Mouse (Mus musculus): ENCODE results near the gene Olfr560. TPM values are rescaled to one million over a fixed set of nuclear protein-coding genes. Genes with fewer than 3 reads are reported as not detected.

Olfr560 gene
- total and polyA plus RNA-seq, 2 experiments from 2014 or later, result not detected

GRCm38 (mm10) chr7:102727391-102727790 is 31.8 kb downstream of the Olfr560 start, which contains the start of gene Olfr559:
Gene Olfr559, minus strand, starts transcription at chr7:102727491.
- no peak within 1 kb of the TSS for H3K27ac ChIP-seq (ENCODE audit: low read depth, low read length)
- ATAC-seq (ENCODE audit: low FRiP score) (no peak), DNase-seq (ENCODE audit: low spot score) (no peak)
- H3K9ac ChIP-seq (replicated peaks; ENCODE audit: low read length, poor library complexity, severe bottlenecking), result no peak within 1 kb of the TSS
- H3K36me3 ChIP-seq (ENCODE audit: insufficient read depth, low read length), result no peaks in the 10 kb centered on the region
- H3K4me2 ChIP-seq (ENCODE audit: low read depth, low read length, poor library complexity, severe bottlenecking), result no peak within 1 kb of the TSS
- no peak within 1 kb of the TSS for H3K4me3 ChIP-seq (ENCODE audit: low read depth, low read length)
- no peaks in the 10 kb centered on the region for H3K4me1 ChIP-seq (ENCODE audit: insufficient read depth, low read length)
- no peak for TF ChIP-seq CTCF (IDR thresholded peaks at IDR 0.05)
- no peaks in the 10 kb centered on the region for H3K9me3 ChIP-seq (ENCODE audit: low read length)
- no peaks in the 10 kb centered on the region for H3K27me3 ChIP-seq (ENCODE audit: insufficient read depth, low read length)

- no peak for TF ChIP-seq CTCF (IDR thresholded peaks at IDR 0.05)
- WGBS, result 47% methylated on average over 1 of the region's 1 CpGs
- no peak within 1 kb of the TSS for H3K4me3 ChIP-seq (ENCODE audit: low read depth, low read length)
Observed at GRCm38 (mm10) chr7:102718970-102719369, 40.2 kb downstream of the Olfr560 start, which contains the start of gene Olfr33. Gene Olfr33, minus strand, starts transcription at chr7:102719070.

GRCm38 (mm10) chr7:102701915-102702314 is 57.3 kb downstream of the Olfr560 start, which contains the start of gene Olfr558:
Gene Olfr558, plus strand, starts transcription at chr7:102702215.
- H3K9ac ChIP-seq (replicated peaks; ENCODE audit: low read length, poor library complexity, severe bottlenecking), result no peak within 1 kb of the TSS
- H3K4me3 ChIP-seq (ENCODE audit: low read depth, low read length), result no peak within 1 kb of the TSS
- no peaks in the 10 kb centered on the region for H3K9me3 ChIP-seq (ENCODE audit: low read length)
- ATAC-seq (ENCODE audit: low FRiP score) (no peak), DNase-seq (ENCODE audit: low spot score) (no peak)
- H3K4me1 ChIP-seq (ENCODE audit: insufficient read depth, low read length), result no peaks in the 10 kb centered on the region
- H3K27me3 ChIP-seq (ENCODE audit: insufficient read depth, low read length), result no peaks in the 10 kb centered on the region
- H3K36me3 ChIP-seq (ENCODE audit: insufficient read depth, low read length), result no peaks in the 10 kb centered on the region
- no peak within 1 kb of the TSS for H3K27ac ChIP-seq (ENCODE audit: low read depth, low read length)
- no peak within 1 kb of the TSS for H3K4me2 ChIP-seq (ENCODE audit: low read depth, low read length, poor library complexity, severe bottlenecking)
- TF ChIP-seq CTCF (IDR thresholded peaks at IDR 0.05), result no peak

More at GRCm38 (mm10) chr7:102718970-102719369, 40.2 kb downstream of the Olfr560 start, which contains the start of gene Olfr33:
- no peak for DNase-seq (ENCODE audit: low spot score)
- ATAC-seq (ENCODE audit: low FRiP score), result no peak
- no peak within 1 kb of the TSS for H3K27ac ChIP-seq (ENCODE audit: low read depth, low read length)
- no peaks in the 10 kb centered on the region for H3K4me1 ChIP-seq (ENCODE audit: insufficient read depth, low read length)
- no peaks in the 10 kb centered on the region for H3K9me3 ChIP-seq (ENCODE audit: low read length)
- H3K27me3 ChIP-seq (ENCODE audit: insufficient read depth, low read length), result no peaks in the 10 kb centered on the region
- no peak within 1 kb of the TSS for H3K4me2 ChIP-seq (ENCODE audit: low read depth, low read length, poor library complexity, severe bottlenecking)
- H3K9ac ChIP-seq (replicated peaks; ENCODE audit: low read length, poor library complexity, severe bottlenecking), result no peak within 1 kb of the TSS
- no peaks in the 10 kb centered on the region for H3K36me3 ChIP-seq (ENCODE audit: insufficient read depth, low read length)

Other genes with a start within 250 kb of the Olfr560 start
Only the 30 nearest of the 31 such genes appear.
- gene Olfr547, start 224.6 kb downstream of the Olfr560 start, total RNA-seq (2014; rRNA removed), result not detected in 2 replicates
- gene Olfr547, start 224.6 kb downstream of the Olfr560 start, polyA plus RNA-seq (2015; fragmentation: Nextera tagmentation; extraction: Ambion mirVana), result not detected in 2 replicates
- gene Olfr548-ps1, start 218.5 kb downstream of the Olfr560 start, total RNA-seq (2014; rRNA removed), result not detected in 2 replicates
- gene Olfr548-ps1, start 218.5 kb downstream of the Olfr560 start, polyA plus RNA-seq (2015; fragmentation: Nextera tagmentation; extraction: Ambion mirVana), result not detected in 2 replicates
- gene Olfr549, start 209.5 kb downstream of the Olfr560 start, total RNA-seq (2014; rRNA removed), result not detected in 2 replicates
- not detected in 2 replicates for gene Olfr549, start 209.5 kb downstream of the Olfr560 start, polyA plus RNA-seq (2015; fragmentation: Nextera tagmentation; extraction: Ambion mirVana)
- gene Trim21, start 193.9 kb downstream of the Olfr560 start, total RNA-seq (2014; rRNA removed), result 2.1 and 3.8 TPM in 2 replicates
- 0.27 and 0.42 TPM in 2 replicates for gene Trim21, start 193.9 kb downstream of the Olfr560 start, polyA plus RNA-seq (2015; fragmentation: Nextera tagmentation; extraction: Ambion mirVana)
- not detected in 2 replicates for gene Olfr550, start 187.9 kb downstream of the Olfr560 start, total RNA-seq (2014; rRNA removed)
- gene Olfr550, start 187.9 kb downstream of the Olfr560 start, polyA plus RNA-seq (2015; fragmentation: Nextera tagmentation; extraction: Ambion mirVana), result not detected in 2 replicates
- gene Olfr551, start 167.5 kb downstream of the Olfr560 start, total RNA-seq (2014; rRNA removed), result not detected in 2 replicates
- not detected in 2 replicates for gene Olfr551, start 167.5 kb downstream of the Olfr560 start, polyA plus RNA-seq (2015; fragmentation: Nextera tagmentation; extraction: Ambion mirVana)
- gene Olfr552, start 161.6 kb downstream of the Olfr560 start, total RNA-seq (2014; rRNA removed), result not detected in 2 replicates
- not detected in 2 replicates for gene Olfr552, start 161.6 kb downstream of the Olfr560 start, polyA plus RNA-seq (2015; fragmentation: Nextera tagmentation; extraction: Ambion mirVana)
- gene Olfr553, start 141.1 kb downstream of the Olfr560 start, total RNA-seq (2014; rRNA removed), result not detected in 2 replicates
- gene Olfr553, start 141.1 kb downstream of the Olfr560 start, polyA plus RNA-seq (2015; fragmentation: Nextera tagmentation; extraction: Ambion mirVana), result not detected in 2 replicates
- gene Olfr554, start 120.9 kb downstream of the Olfr560 start, total RNA-seq (2014; rRNA removed), result not detected in 2 replicates
- not detected in 2 replicates for gene Olfr554, start 120.9 kb downstream of the Olfr560 start, polyA plus RNA-seq (2015; fragmentation: Nextera tagmentation; extraction: Ambion mirVana)
- not detected in 2 replicates for gene Olfr555, start 100.5 kb downstream of the Olfr560 start, total RNA-seq (2014; rRNA removed)
- not detected in 2 replicates for gene Olfr555, start 100.5 kb downstream of the Olfr560 start, polyA plus RNA-seq (2015; fragmentation: Nextera tagmentation; extraction: Ambion mirVana)
- gene Olfr556, start 94.5 kb downstream of the Olfr560 start, total RNA-seq (2014; rRNA removed), result not detected in 2 replicates
- not detected in 2 replicates for gene Olfr556, start 94.5 kb downstream of the Olfr560 start, polyA plus RNA-seq (2015; fragmentation: Nextera tagmentation; extraction: Ambion mirVana)
- gene Trim68, start 72.0 kb downstream of the Olfr560 start, total RNA-seq (2014; rRNA removed), result 6.9 and 7.1 TPM in 2 replicates
- 4.9 and 5.7 TPM in 2 replicates for gene Trim68, start 72.0 kb downstream of the Olfr560 start, polyA plus RNA-seq (2015; fragmentation: Nextera tagmentation; extraction: Ambion mirVana)
- gene Olfr557, start 63.5 kb downstream of the Olfr560 start, total RNA-seq (2014; rRNA removed), result not detected in 2 replicates
- gene Olfr557, start 63.5 kb downstream of the Olfr560 start, polyA plus RNA-seq (2015; fragmentation: Nextera tagmentation; extraction: Ambion mirVana), result not detected in 2 replicates
- 0.05 and 0.16 TPM in 2 replicates for gene Olfr558, start 57.2 kb downstream of the Olfr560 start, total RNA-seq (2014; rRNA removed)
- gene Olfr558, start 57.2 kb downstream of the Olfr560 start, polyA plus RNA-seq (2015; fragmentation: Nextera tagmentation; extraction: Ambion mirVana), result not detected in 2 replicates
- not detected in 2 replicates for gene Olfr33, start 40.3 kb downstream of the Olfr560 start, total RNA-seq (2014; rRNA removed)
- not detected in 2 replicates for gene Olfr33, start 40.3 kb downstream of the Olfr560 start, polyA plus RNA-seq (2015; fragmentation: Nextera tagmentation; extraction: Ambion mirVana)
- gene Olfr559, start 31.9 kb downstream of the Olfr560 start, total RNA-seq (2014; rRNA removed), result not detected in 2 replicates
- not detected in 2 replicates for gene Olfr559, start 31.9 kb downstream of the Olfr560 start, polyA plus RNA-seq (2015; fragmentation: Nextera tagmentation; extraction: Ambion mirVana)
- not detected in 2 replicates for gene Olfr78, start 105 bp upstream of the Olfr560 start, total RNA-seq (2014; rRNA removed)
- gene Olfr78, start 105 bp upstream of the Olfr560 start, polyA plus RNA-seq (2015; fragmentation: Nextera tagmentation; extraction: Ambion mirVana), result 0.09 and 0.10 TPM in 2 replicates
- not detected in 2 replicates for gene Olfr561, start 11.9 kb upstream of the Olfr560 start, total RNA-seq (2014; rRNA removed)
- 0.06 TPM in 1 of 2 replicates, not detected in the other for gene Olfr561, start 11.9 kb upstream of the Olfr560 start, polyA plus RNA-seq (2015; fragmentation: Nextera tagmentation; extraction: Ambion mirVana)
- gene Olfr564, start 44.1 kb upstream of the Olfr560 start, total RNA-seq (2014; rRNA removed), result not detected in 2 replicates
- gene Olfr564, start 44.1 kb upstream of the Olfr560 start, polyA plus RNA-seq (2015; fragmentation: Nextera tagmentation; extraction: Ambion mirVana), result not detected in 2 replicates
- not detected in 2 replicates for gene Olfr566, start 99.4 kb upstream of the Olfr560 start, total RNA-seq (2014; rRNA removed)
- gene Olfr566, start 99.4 kb upstream of the Olfr560 start, polyA plus RNA-seq (2015; fragmentation: Nextera tagmentation; extraction: Ambion mirVana), result not detected in 2 replicates
- gene Olfr568, start 117.8 kb upstream of the Olfr560 start, total RNA-seq (2014; rRNA removed), result not detected in 2 replicates
- not detected in 2 replicates for gene Olfr568, start 117.8 kb upstream of the Olfr560 start, polyA plus RNA-seq (2015; fragmentation: Nextera tagmentation; extraction: Ambion mirVana)
- gene Olfr569, start 131.5 kb upstream of the Olfr560 start, total RNA-seq (2014; rRNA removed), result not detected in 2 replicates
- gene Olfr569, start 131.5 kb upstream of the Olfr560 start, polyA plus RNA-seq (2015; fragmentation: Nextera tagmentation; extraction: Ambion mirVana), result not detected in 2 replicates
- not detected in 2 replicates for gene Olfr570, start 135.2 kb upstream of the Olfr560 start, total RNA-seq (2014; rRNA removed)
- not detected in 2 replicates for gene Olfr570, start 135.2 kb upstream of the Olfr560 start, polyA plus RNA-seq (2015; fragmentation: Nextera tagmentation; extraction: Ambion mirVana)
- not detected in 2 replicates for gene Olfr571, start 158.2 kb upstream of the Olfr560 start, total RNA-seq (2014; rRNA removed)
- gene Olfr571, start 158.2 kb upstream of the Olfr560 start, polyA plus RNA-seq (2015; fragmentation: Nextera tagmentation; extraction: Ambion mirVana), result not detected in 2 replicates
- not detected in 2 replicates for gene Olfr572, start 165.0 kb upstream of the Olfr560 start, total RNA-seq (2014; rRNA removed)
- gene Olfr572, start 165.0 kb upstream of the Olfr560 start, polyA plus RNA-seq (2015; fragmentation: Nextera tagmentation; extraction: Ambion mirVana), result not detected in 2 replicates
- not detected in 2 replicates for gene Olfr573-ps1, start 183.2 kb upstream of the Olfr560 start, total RNA-seq (2014; rRNA removed)
- gene Olfr573-ps1, start 183.2 kb upstream of the Olfr560 start, polyA plus RNA-seq (2015; fragmentation: Nextera tagmentation; extraction: Ambion mirVana), result not detected in 2 replicates
- not detected in 2 replicates for gene Olfr574, start 189.1 kb upstream of the Olfr560 start, total RNA-seq (2014; rRNA removed)
- not detected in 2 replicates for gene Olfr574, start 189.1 kb upstream of the Olfr560 start, polyA plus RNA-seq (2015; fragmentation: Nextera tagmentation; extraction: Ambion mirVana)
- gene Olfr575, start 199.4 kb upstream of the Olfr560 start, total RNA-seq (2014; rRNA removed), result not detected in 2 replicates
- not detected in 2 replicates for gene Olfr575, start 199.4 kb upstream of the Olfr560 start, polyA plus RNA-seq (2015; fragmentation: Nextera tagmentation; extraction: Ambion mirVana)
- gene Olfr576, start 203.3 kb upstream of the Olfr560 start, total RNA-seq (2014; rRNA removed), result not detected in 2 replicates
- gene Olfr576, start 203.3 kb upstream of the Olfr560 start, polyA plus RNA-seq (2015; fragmentation: Nextera tagmentation; extraction: Ambion mirVana), result not detected in 2 replicates
- not detected in 2 replicates for gene Olfr577, start 216.6 kb upstream of the Olfr560 start, total RNA-seq (2014; rRNA removed)
- gene Olfr577, start 216.6 kb upstream of the Olfr560 start, polyA plus RNA-seq (2015; fragmentation: Nextera tagmentation; extraction: Ambion mirVana), result not detected in 2 replicates

All from midbrain, postnatal 0 days (tissue).